Mouse (Mus musculus): Measurements from ENCODE around the gene Ssxa1. TPM values are rescaled to one million over a fixed set of nuclear protein-coding genes. Genes with fewer than 3 reads are reported as not detected.
A peak's percentile ranks its signal among the peaks of the same experiment; 100 is the strongest.
"Not testable (repeated sequence)": the region's sequence is repeated elsewhere in the genome, so short reads cannot be mapped to it uniquely, and the experiment has no call there.

Gene Ssxa1
- not detected in 2 replicates for polyA plus RNA-seq (2012; rRNA removed)

GRCm38 (mm10) chrX:21115520-21115919, at the start of gene Ssxa1:
Gene Ssxa1, plus strand, starts transcription at chrX:21115820.
- DNase-seq: no peak
- TF ChIP-seq POLR2A (IDR thresholded peaks at IDR 0.05; ENCODE audit: borderline replicate concordance, extremely low read depth, low read depth, low read length) (no peak), CTCF (IDR thresholded peaks at IDR 0.05; ENCODE audit: insufficient read depth, low read length) (no peak)
- no peaks in the 10 kb centered on the region for H3K4me1 ChIP-seq (ENCODE audit: control insufficient read depth, insufficient read depth, low read length)
- 78% methylated on average over 4 of the region's 4 CpGs for WGBS
- H3K4me3 ChIP-seq (replicated peaks; ENCODE audit: extremely low read depth, low read depth, low read length): no peak within 1 kb of the TSS

GRCm38 (mm10) chrX:21068106-21068505, 47.5 kb upstream of the Ssxa1 start, which contains the start of gene Spaca5:
Gene Spaca5, plus strand, starts transcription at chrX:21068406.
- Histone ChIP-seq H3K4me1 (ENCODE audit: control insufficient read depth, insufficient read depth, low read length) (no peaks in the 10 kb centered on the region), H3K4me3 (replicated peaks; ENCODE audit: extremely low read depth, low read depth, low read length) (no peak within 1 kb of the TSS)
- no peak for DNase-seq
- no peak for TF ChIP-seq POLR2A (IDR thresholded peaks at IDR 0.05; ENCODE audit: borderline replicate concordance, extremely low read depth, low read depth, low read length)
- TF ChIP-seq CTCF (IDR thresholded peaks at IDR 0.05; ENCODE audit: insufficient read depth, low read length): no peak

GRCm38 (mm10) chrX:21088645-21088982, 27.0 kb upstream of the Ssxa1 start:
- peak overlapping the region; percentile 81 for H3K4me3 ChIP-seq (replicated peaks; ENCODE audit: extremely low read depth, low read depth, low read length)
- TF ChIP-seq CTCF (IDR thresholded peaks at IDR 0.05; ENCODE audit: insufficient read depth, low read length): no peak
- no peak for TF ChIP-seq POLR2A (IDR thresholded peaks at IDR 0.05; ENCODE audit: borderline replicate concordance, extremely low read depth, low read depth, low read length)
- WGBS: 38% methylated on average over 6 of the region's 6 CpGs
- no peaks in the 10 kb centered on the region for H3K4me1 ChIP-seq (ENCODE audit: control insufficient read depth, insufficient read depth, low read length)
- DNase-seq: no peak

- DNase-seq: peak; percentile 21
Measured at GRCm38 (mm10) chrX:21088983-21089866, 26.4 kb upstream of the Ssxa1 start, which contains the start of gene Zfp300. Gene Zfp300, minus strand, starts transcription at chrX:21089527.

GRCm38 (mm10) chrX:21089867-21090239, 25.8 kb upstream of the Ssxa1 start:
- TF ChIP-seq POLR2A (IDR thresholded peaks at IDR 0.05; ENCODE audit: borderline replicate concordance, extremely low read depth, low read depth, low read length) (no peak), CTCF (IDR thresholded peaks at IDR 0.05; ENCODE audit: insufficient read depth, low read length) (no peak)
- WGBS: 47% methylated on average over 7 of the region's 7 CpGs
- peak overlapping the region; percentile 81 for H3K4me3 ChIP-seq (replicated peaks; ENCODE audit: extremely low read depth, low read depth, low read length)
- peak; percentile 2 for DNase-seq
- H3K4me1 ChIP-seq (ENCODE audit: control insufficient read depth, insufficient read depth, low read length): no peaks in the 10 kb centered on the region

More at GRCm38 (mm10) chrX:21088983-21089866, 26.4 kb upstream of the Ssxa1 start, which contains the start of gene Zfp300:
- Histone ChIP-seq H3K4me3 (replicated peaks; ENCODE audit: extremely low read depth, low read depth, low read length) (peak within 1 kb of the TSS; percentile 81), H3K4me1 (ENCODE audit: control insufficient read depth, insufficient read depth, low read length) (no peaks in the 10 kb centered on the region)
- TF ChIP-seq CTCF (IDR thresholded peaks at IDR 0.05; ENCODE audit: insufficient read depth, low read length): no peak
- TF ChIP-seq POLR2A (IDR thresholded peaks at IDR 0.05; ENCODE audit: borderline replicate concordance, extremely low read depth, low read depth, low read length): no peak
- WGBS: 26% methylated on average over 27 of the region's 27 CpGs

GRCm38 (mm10) chrX:21146675-21147074, 31.1 kb downstream of the Ssxa1 start:
- H3K4me1 ChIP-seq (ENCODE audit: control insufficient read depth, insufficient read depth, low read length); H3K4me3 ChIP-seq (replicated peaks; ENCODE audit: extremely low read depth, low read depth, low read length); DNase-seq: not testable (repeated sequence)
- 90% methylated on average over 25 of the region's 25 CpGs for WGBS

Other genes with a start within 250 kb of the Ssxa1 start
- gene Timp1, start 245.7 kb upstream of the Ssxa1 start, polyA plus RNA-seq (2012; rRNA removed): 14.6 and 15.3 TPM in 2 replicates
- 1.1 and 1.2 TPM in 2 replicates for gene Syn1, start 194.8 kb upstream of the Ssxa1 start, polyA plus RNA-seq (2012; rRNA removed)
- 27.1 and 33.1 TPM in 2 replicates for gene Cfp, start 184.3 kb upstream of the Ssxa1 start, polyA plus RNA-seq (2012; rRNA removed)
- gene Elk1, start 165.2 kb upstream of the Ssxa1 start, polyA plus RNA-seq (2012; rRNA removed): 11.5 and 13.5 TPM in 2 replicates
- 10.4 and 13.9 TPM in 2 replicates for gene Uxt, start 153.8 kb upstream of the Ssxa1 start, polyA plus RNA-seq (2012; rRNA removed)
- 0.86 and 1.3 TPM in 2 replicates for gene Zfp182, start 53.5 kb upstream of the Ssxa1 start, polyA plus RNA-seq (2012; rRNA removed)
- gene Spaca5, start 47.4 kb upstream of the Ssxa1 start, polyA plus RNA-seq (2012; rRNA removed): not detected in 2 replicates
- gene Zfp300, start 26.3 kb upstream of the Ssxa1 start, polyA plus RNA-seq (2012; rRNA removed): 0.14 and 0.24 TPM in 2 replicates
- not detected in 2 replicates for gene Gm21876, start 59.8 kb downstream of the Ssxa1 start, polyA plus RNA-seq (2012; rRNA removed)

All from lung, adult 2 months (tissue).